Mouse (Mus musculus) spleen, adult 2 months (tissue): ENCODE measurements around the gene Rcan2. TPM values are rescaled to one million over a fixed set of nuclear protein-coding genes. Genes with fewer than 3 reads are reported as not detected.

Experiments
- DNase-seq, 2 experiments: peaks; one replicate each; pipeline versions ENCODE4 v3.0.0 to v3.0.0-alpha.2; 2012 to 2021; ENCODE audit warnings: low spot score in 2 of 2, low read depth in 1 of 2
- H3K27ac ChIP-seq: fragments of 200-500 bp; 2 replicates; pipeline ENCODE4 v1.5.1; 2012; ENCODE audit warnings: low read length, inconsistent platforms; ENCODE audit not compliant: insufficient read depth
- H3K27me3 ChIP-seq: fragments of 200-500 bp; 2 replicates; pipeline ENCODE4 v1.6.1; 2012; ENCODE audit warnings: mild to moderate bottlenecking, moderate library complexity, low read length, inconsistent platforms; ENCODE audit not compliant: control insufficient read depth, insufficient read depth
- H3K36me3 ChIP-seq: fragments of 200-500 bp; 2 replicates; pipeline ENCODE4 v1.6.1; 2012; ENCODE audit warnings: mild to moderate bottlenecking, low read length, inconsistent platforms; ENCODE audit not compliant: control insufficient read depth, insufficient read depth
- H3K4me1 ChIP-seq: fragments of 200-500 bp; 2 replicates; pipeline ENCODE4 v1.6.1; 2011; ENCODE audit warnings: inconsistent platforms; ENCODE audit not compliant: control insufficient read depth, insufficient read depth, insufficient read length
- H3K4me3 ChIP-seq: fragments of 200-500 bp; 2 replicates; pipeline ENCODE4 v1.5.1; 2011; ENCODE audit warnings: mild to moderate bottlenecking, inconsistent platforms; ENCODE audit not compliant: insufficient read depth, insufficient read length; ENCODE audit errors: extremely low read depth
- CTCF ChIP-seq: fragments of 200-500 bp; IDR thresholded peaks from 2 replicates; pipeline ENCODE4 v1.5.1; 2011; ENCODE audit warnings: mild to moderate bottlenecking, inconsistent platforms; ENCODE audit not compliant: insufficient read depth, insufficient read length, insufficient replicate concordance; ENCODE audit errors: extremely low read depth
- POLR2A ChIP-seq: fragments of 200-500 bp; IDR thresholded peaks from 2 replicates; pipeline ENCODE4 v1.6.1; 2011; ENCODE audit warnings: low read depth, low read length, inconsistent platforms
- WGBS: fragments of 180-500 bp; shearing (Covaris S2); methylation state at CpG from one replicate; pipeline ENCODE4 v1.1.7; 2018; 5-methylcytosine and 5-hydroxymethylcytosine counted together
- polyA plus RNA-seq: library from polyadenylated mRNA; depleted of rRNA; stranded (reverse); fragments of >200 nt; gene quantifications from 2 replicates; pipeline ENCODE4 v1.2.3, GENCODE M21; 2012; rRNA removed

Gene Rcan2
- polyA plus RNA-seq, 1 experiment, result 1.4 TPM

DNA sequence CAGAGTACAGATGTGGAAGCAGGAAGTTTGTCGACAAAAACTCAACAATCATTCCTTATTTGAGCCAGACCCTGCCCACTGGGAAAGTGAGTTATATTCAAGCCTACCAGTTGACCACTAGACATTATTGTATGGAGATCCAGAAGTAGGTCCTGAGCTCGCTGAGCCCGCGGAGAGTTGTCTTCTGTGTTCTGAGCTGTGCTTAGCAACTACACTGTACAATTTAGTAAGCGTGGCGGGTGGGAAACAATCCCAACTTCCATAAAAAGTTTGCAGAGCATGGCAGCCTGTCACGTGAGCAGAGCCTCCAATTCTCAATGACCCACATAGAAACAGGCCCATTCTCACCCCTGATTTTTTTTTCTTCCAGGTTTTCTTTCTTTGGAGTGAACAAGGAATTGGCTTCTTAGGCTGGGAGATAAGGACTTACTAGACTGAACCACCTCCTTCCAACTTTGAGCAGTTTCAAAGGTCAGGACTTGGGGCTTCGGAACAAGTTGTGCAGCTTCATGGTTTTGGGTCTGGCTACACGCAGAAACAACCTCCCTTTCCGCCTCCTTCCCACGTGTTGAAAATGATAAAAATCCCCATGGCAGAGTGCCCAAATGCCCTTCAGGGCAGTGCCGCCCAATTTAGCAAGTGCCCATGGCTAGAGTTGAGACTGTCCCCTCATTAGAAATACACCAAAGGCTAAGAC is 276.1 kb downstream of the Rcan2 start:
- 82% methylated on average over 12 of the region's 12 CpGs for WGBS
- no peaks in the 10 kb centered on the region; the same call in 1 of the 2 replicates for H3K4me1 ChIP-seq
- H3K4me3 ChIP-seq, result no peak overlapping the region
- no peak for TF ChIP-seq POLR2A
- no peak for TF ChIP-seq CTCF
- H3K27me3 ChIP-seq, result peaks cover 2% of the 10 kb centered on the region; the same call in 1 of the 2 replicates
- no peak for DNase-seq
- no peaks in the 10 kb centered on the region for H3K36me3 ChIP-seq
- H3K27ac ChIP-seq, result no peak overlapping the region

DNA sequence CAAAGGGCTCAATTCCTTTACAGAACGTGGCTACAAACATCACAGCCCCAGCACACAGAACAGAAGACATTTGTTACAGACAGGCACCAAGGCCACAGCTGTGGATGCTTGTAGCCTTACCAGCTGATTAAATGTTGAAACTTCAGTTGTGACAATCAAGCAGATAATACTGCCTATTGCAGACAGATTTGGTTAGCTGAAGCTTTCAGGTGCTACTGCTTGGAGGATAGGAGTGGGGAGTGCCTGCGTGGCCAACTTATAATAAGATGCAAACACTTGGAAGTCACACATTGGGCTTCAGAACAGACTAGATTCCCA is 276.7 kb downstream of the Rcan2 start:
- DNase-seq, result no peak
- H3K27ac ChIP-seq, result no peak overlapping the region
- H3K27me3 ChIP-seq, result peaks cover 2% of the 10 kb centered on the region; the same call in 1 of the 2 replicates
- no peaks in the 10 kb centered on the region; the same call in 1 of the 2 replicates for H3K4me1 ChIP-seq
- H3K4me3 ChIP-seq, result no peak overlapping the region
- WGBS, result 78% methylated on average over 2 of the region's 2 CpGs
- no peaks in the 10 kb centered on the region for H3K36me3 ChIP-seq
- TF ChIP-seq POLR2A (no peak), CTCF (no peak)

DNA sequence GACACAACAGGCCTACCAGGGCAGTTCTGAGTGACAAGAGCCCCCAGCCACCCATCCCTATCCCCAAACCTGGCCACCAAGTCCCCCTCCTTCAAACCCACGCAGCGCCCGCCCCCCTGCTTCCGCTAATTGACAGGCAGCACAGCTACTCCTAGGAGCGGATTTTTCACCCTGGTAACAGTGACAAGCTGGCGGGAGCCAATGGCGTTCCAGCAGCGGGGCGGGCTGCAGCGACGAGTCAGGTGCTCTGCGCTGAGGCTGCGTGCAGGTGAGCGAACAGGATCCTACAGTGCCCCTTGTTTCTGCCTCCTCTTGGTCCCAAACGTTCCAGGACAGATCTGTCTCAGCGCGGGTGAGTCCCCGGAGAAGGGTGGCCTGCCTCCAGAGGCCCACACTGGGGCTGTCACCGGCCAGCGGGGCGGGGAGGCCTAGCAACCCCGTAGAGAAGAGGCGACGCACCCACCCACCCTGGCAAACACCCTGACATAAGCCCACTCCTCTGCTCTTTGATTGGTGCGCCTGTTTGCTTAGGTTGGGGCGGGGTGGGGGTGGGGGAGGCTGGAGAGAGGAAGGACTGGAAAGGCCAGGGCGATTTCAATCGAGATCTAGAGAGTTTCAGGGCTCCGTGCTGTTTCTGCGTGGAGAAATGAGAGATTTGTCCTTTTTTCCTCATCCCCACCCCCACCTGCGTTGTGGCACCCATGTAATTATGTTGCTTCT is 277.6 kb downstream of the Rcan2 start, which contains the start of gene Enpp5:
TSS of gene Enpp5 (plus strand) at position 183 of the 720 bp plus-strand sequence.
- Histone ChIP-seq H3K27ac (no peak within 1 kb of the TSS), H3K4me3 (peak within 1 kb of the TSS; percentile 62), H3K36me3 (no peaks in the 10 kb centered on the region), H3K4me1 (no peaks in the 10 kb centered on the region; the same call in 1 of the 2 replicates), H3K27me3 (peaks cover 2% of the 10 kb centered on the region; the same call in 1 of the 2 replicates)
- peak; percentile 34 to 60 for DNase-seq
- TF ChIP-seq POLR2A (no peak), CTCF (no peak)
- WGBS, result 2% methylated on average over 31 of the region's 31 CpGs

DNA sequence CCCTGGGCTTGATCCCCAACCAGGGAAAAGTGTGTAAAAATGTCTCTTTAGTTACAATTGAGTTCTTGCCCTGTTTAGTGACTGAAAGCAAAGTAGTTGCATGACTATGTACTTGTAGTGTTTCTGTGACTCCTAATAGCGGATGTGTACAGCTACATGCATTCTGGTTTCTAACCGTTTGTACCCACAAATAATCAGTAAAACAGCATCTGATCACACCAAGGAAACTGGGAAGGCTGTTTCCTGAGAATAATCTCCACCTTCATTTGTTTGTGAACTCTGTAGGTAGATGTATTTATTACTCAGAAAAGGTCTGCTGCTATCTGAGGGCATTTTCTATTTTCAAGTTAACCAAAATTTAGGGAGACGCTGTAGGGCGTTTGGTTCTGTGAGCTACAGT is 282.0 kb downstream of the Rcan2 start:
- no peaks in the 10 kb centered on the region for H3K36me3 ChIP-seq
- H3K4me1 ChIP-seq, result no peaks in the 10 kb centered on the region; the same call in 1 of the 2 replicates
- no peak overlapping the region for H3K27ac ChIP-seq
- H3K4me3 ChIP-seq, result no peak overlapping the region
- H3K27me3 ChIP-seq, result peaks cover 2% of the 10 kb centered on the region; the same call in 1 of the 2 replicates
- no peak for DNase-seq
- WGBS, result 83% methylated on average over 4 of the region's 4 CpGs
- TF ChIP-seq POLR2A, result no peak

DNA sequence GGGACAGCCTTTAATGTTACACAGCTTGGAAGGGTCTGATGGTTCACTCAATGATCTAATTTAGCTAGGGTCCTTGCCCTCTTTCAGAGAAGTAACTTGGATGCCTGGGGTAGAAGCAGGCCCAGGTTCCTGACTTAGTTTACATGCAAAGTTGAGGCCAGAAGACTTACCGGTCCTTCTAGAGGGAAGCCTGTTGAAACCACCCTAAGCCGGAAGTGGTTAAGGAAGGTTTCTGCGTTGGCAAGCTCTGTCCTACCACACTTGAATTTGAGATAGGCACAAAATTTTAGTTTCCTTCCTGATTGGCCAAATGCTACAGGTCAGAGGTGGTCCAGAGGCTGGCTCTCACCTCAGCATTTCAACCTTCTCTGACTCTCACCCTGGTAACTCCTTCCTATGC is 287.1 kb downstream of the Rcan2 start:
- Histone ChIP-seq H3K27ac (no peak overlapping the region), H3K27me3 (no peaks in the 10 kb centered on the region), H3K36me3 (no peaks in the 10 kb centered on the region), H3K4me1 (no peaks in the 10 kb centered on the region; the same call in 1 of the 2 replicates), H3K4me3 (no peak overlapping the region)
- TF ChIP-seq POLR2A (no peak), CTCF (no peak)
- 42% methylated on average over 3 of the region's 3 CpGs for WGBS
- no peak for DNase-seq

Other genes with a start within 250 kb of the Rcan2 start
- gene Pla2g7, start 233.3 kb upstream of the Rcan2 start, polyA plus RNA-seq, result 15.1 and 19.0 TPM in 2 replicates
- not detected in 2 replicates for gene Tdrd6, start 171.1 kb upstream of the Rcan2 start, polyA plus RNA-seq
- 1.7 and 1.9 TPM in 2 replicates for gene Slc25a27, start 134.1 kb upstream of the Rcan2 start, polyA plus RNA-seq
- 0.99 and 1.5 TPM in 2 replicates for gene Cyp39a1, start 133.9 kb upstream of the Rcan2 start, polyA plus RNA-seq